Mouse (Mus musculus): ENCODE measurements around the gene Il1rl1. TPM values are rescaled to one million over a fixed set of nuclear protein-coding genes. Genes with fewer than 3 reads are reported as not detected.

Gene Il1rl1
- polyA plus RNA-seq, 1 experiment from 2014 or later: 0.11 TPM

- no peak overlapping the region for H3K4me2 ChIP-seq (ENCODE audit: low read length)
- no peak overlapping the region for H3K27ac ChIP-seq (ENCODE audit: low read length)
- H3K4me1 ChIP-seq (replicated peaks; ENCODE audit: control insufficient read depth, insufficient read depth, low read length): no peaks in the 10 kb centered on the region
- WGBS: 86% methylated on average over 4 of the region's 4 CpGs
- no peak for ATAC-seq
- no peak overlapping the region for H3K4me3 ChIP-seq (replicated peaks; ENCODE audit: low read length)
- no peaks in the 10 kb centered on the region for H3K27me3 ChIP-seq (replicated peaks; ENCODE audit: control insufficient read depth, insufficient read depth, low read length)
- no peaks in the 10 kb centered on the region for H3K36me3 ChIP-seq (ENCODE audit: control insufficient read depth, insufficient read depth)
- no peaks in the 10 kb centered on the region for H3K9me3 ChIP-seq (ENCODE audit: control insufficient read depth, low read length)
- no peak overlapping the region for H3K9ac ChIP-seq (replicated peaks; ENCODE audit: low read depth, low read length)
These were observed 919 bp downstream of the Il1rl1 start for GRCm38 (mm10) chr1:40430143-40430834.

- 93% methylated on average over 2 of the region's 2 CpGs for WGBS
- Histone ChIP-seq H3K9me3 (ENCODE audit: control insufficient read depth, low read length) (no peaks in the 10 kb centered on the region), H3K4me1 (replicated peaks; ENCODE audit: control insufficient read depth, insufficient read depth, low read length) (no peaks in the 10 kb centered on the region), H3K27me3 (replicated peaks; ENCODE audit: control insufficient read depth, insufficient read depth, low read length) (no peaks in the 10 kb centered on the region), H3K4me3 (replicated peaks; ENCODE audit: low read length) (no peak overlapping the region), H3K9ac (replicated peaks; ENCODE audit: low read depth, low read length) (no peak overlapping the region), H3K36me3 (ENCODE audit: control insufficient read depth, insufficient read depth) (no peaks in the 10 kb centered on the region), H3K4me2 (ENCODE audit: low read length) (no peak overlapping the region), H3K27ac (ENCODE audit: low read length) (no peak overlapping the region)
- ATAC-seq: no peak
These were observed 2.8 kb downstream of the Il1rl1 start for GRCm38 (mm10) chr1:40432169-40432568.

- no peak for ATAC-seq
- 90% methylated on average over 3 of the region's 3 CpGs for WGBS
- Histone ChIP-seq H3K4me1 (replicated peaks; ENCODE audit: control insufficient read depth, insufficient read depth, low read length) (no peaks in the 10 kb centered on the region), H3K27me3 (replicated peaks; ENCODE audit: control insufficient read depth, insufficient read depth, low read length) (no peaks in the 10 kb centered on the region), H3K27ac (ENCODE audit: low read length) (no peak overlapping the region), H3K4me2 (ENCODE audit: low read length) (no peak overlapping the region), H3K4me3 (replicated peaks; ENCODE audit: low read length) (no peak overlapping the region), H3K36me3 (ENCODE audit: control insufficient read depth, insufficient read depth) (no peaks in the 10 kb centered on the region), H3K9ac (replicated peaks; ENCODE audit: low read depth, low read length) (no peak overlapping the region), H3K9me3 (ENCODE audit: control insufficient read depth, low read length) (no peaks in the 10 kb centered on the region)
These were observed 6.6 kb downstream of the Il1rl1 start for GRCm38 (mm10) chr1:40435936-40436335.

GRCm38 (mm10) chr1:40437340-40437739 lies 8.0 kb downstream of the Il1rl1 start:
- 90% methylated on average over 2 of the region's 2 CpGs for WGBS
- Histone ChIP-seq H3K27ac (ENCODE audit: low read length) (no peak overlapping the region), H3K4me3 (replicated peaks; ENCODE audit: low read length) (no peak overlapping the region), H3K4me2 (ENCODE audit: low read length) (no peak overlapping the region), H3K27me3 (replicated peaks; ENCODE audit: control insufficient read depth, insufficient read depth, low read length) (no peaks in the 10 kb centered on the region), H3K9ac (replicated peaks; ENCODE audit: low read depth, low read length) (no peak overlapping the region), H3K36me3 (ENCODE audit: control insufficient read depth, insufficient read depth) (no peaks in the 10 kb centered on the region), H3K4me1 (replicated peaks; ENCODE audit: control insufficient read depth, insufficient read depth, low read length) (no peaks in the 10 kb centered on the region), H3K9me3 (ENCODE audit: control insufficient read depth, low read length) (no peaks in the 10 kb centered on the region)
- ATAC-seq: no peak

DNA sequence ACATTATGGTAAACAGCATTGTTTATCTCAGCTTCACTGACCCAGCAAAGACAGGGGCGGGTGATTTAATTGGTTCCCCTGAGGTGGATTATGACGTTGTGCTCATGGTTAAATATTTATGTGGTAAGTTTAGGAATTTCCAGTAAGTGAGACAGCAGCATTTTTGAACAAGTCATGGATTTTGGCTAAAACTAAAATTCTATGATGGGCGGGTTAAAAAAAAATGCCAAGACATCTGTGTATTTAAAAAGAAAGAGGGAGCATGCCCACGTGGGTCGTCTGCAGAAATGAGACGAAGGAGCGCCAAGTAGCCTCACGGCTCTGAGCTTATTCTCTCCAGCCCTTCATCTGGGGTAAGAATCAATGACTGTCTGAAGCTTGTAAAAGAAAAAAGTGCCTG lies 10.1 kb downstream of the Il1rl1 start:
- Histone ChIP-seq H3K4me2 (ENCODE audit: low read length) (no peak overlapping the region), H3K27ac (ENCODE audit: low read length) (no peak overlapping the region), H3K4me1 (replicated peaks; ENCODE audit: control insufficient read depth, insufficient read depth, low read length) (no peaks in the 10 kb centered on the region), H3K36me3 (ENCODE audit: control insufficient read depth, insufficient read depth) (no peaks in the 10 kb centered on the region), H3K4me3 (replicated peaks; ENCODE audit: low read length) (no peak overlapping the region), H3K9ac (replicated peaks; ENCODE audit: low read depth, low read length) (no peak overlapping the region), H3K9me3 (ENCODE audit: control insufficient read depth, low read length) (no peaks in the 10 kb centered on the region), H3K27me3 (replicated peaks; ENCODE audit: control insufficient read depth, insufficient read depth, low read length) (no peaks in the 10 kb centered on the region)
- no peak for ATAC-seq
- WGBS: 66% methylated on average over 8 of the region's 8 CpGs

DNA sequence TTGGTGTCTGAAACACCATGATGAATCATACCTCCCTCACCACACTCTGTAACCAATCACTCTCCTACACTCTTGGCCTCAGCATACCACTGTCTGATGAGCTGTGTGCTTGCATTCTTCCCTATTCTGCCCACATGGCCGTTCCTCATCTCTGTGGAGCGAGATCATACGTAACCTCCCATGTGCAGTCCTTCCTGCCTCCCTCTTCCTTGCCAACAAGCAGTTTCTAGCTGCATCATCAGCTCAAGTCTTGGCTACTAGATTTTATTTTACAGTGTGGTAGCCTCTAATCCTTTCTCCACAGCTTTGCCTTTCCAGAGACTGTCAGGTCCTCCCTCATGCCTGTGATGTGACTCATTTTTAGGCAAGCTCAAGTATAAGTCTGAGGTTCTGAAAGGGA lies 15.4 kb downstream of the Il1rl1 start:
- H3K36me3 ChIP-seq (ENCODE audit: control insufficient read depth, insufficient read depth): no peaks in the 10 kb centered on the region
- no peak overlapping the region for H3K27ac ChIP-seq (ENCODE audit: low read length)
- H3K27me3 ChIP-seq (replicated peaks; ENCODE audit: control insufficient read depth, insufficient read depth, low read length): no peaks in the 10 kb centered on the region
- H3K4me2 ChIP-seq (ENCODE audit: low read length): no peak overlapping the region
- no peak overlapping the region for H3K9ac ChIP-seq (replicated peaks; ENCODE audit: low read depth, low read length)
- H3K9me3 ChIP-seq (ENCODE audit: control insufficient read depth, low read length): no peaks in the 10 kb centered on the region
- WGBS: 94% methylated on average over 3 of the region's 3 CpGs
- no peak overlapping the region for H3K4me3 ChIP-seq (replicated peaks; ENCODE audit: low read length)
- no peaks in the 10 kb centered on the region for H3K4me1 ChIP-seq (replicated peaks; ENCODE audit: control insufficient read depth, insufficient read depth, low read length)
- no peak for ATAC-seq

DNA sequence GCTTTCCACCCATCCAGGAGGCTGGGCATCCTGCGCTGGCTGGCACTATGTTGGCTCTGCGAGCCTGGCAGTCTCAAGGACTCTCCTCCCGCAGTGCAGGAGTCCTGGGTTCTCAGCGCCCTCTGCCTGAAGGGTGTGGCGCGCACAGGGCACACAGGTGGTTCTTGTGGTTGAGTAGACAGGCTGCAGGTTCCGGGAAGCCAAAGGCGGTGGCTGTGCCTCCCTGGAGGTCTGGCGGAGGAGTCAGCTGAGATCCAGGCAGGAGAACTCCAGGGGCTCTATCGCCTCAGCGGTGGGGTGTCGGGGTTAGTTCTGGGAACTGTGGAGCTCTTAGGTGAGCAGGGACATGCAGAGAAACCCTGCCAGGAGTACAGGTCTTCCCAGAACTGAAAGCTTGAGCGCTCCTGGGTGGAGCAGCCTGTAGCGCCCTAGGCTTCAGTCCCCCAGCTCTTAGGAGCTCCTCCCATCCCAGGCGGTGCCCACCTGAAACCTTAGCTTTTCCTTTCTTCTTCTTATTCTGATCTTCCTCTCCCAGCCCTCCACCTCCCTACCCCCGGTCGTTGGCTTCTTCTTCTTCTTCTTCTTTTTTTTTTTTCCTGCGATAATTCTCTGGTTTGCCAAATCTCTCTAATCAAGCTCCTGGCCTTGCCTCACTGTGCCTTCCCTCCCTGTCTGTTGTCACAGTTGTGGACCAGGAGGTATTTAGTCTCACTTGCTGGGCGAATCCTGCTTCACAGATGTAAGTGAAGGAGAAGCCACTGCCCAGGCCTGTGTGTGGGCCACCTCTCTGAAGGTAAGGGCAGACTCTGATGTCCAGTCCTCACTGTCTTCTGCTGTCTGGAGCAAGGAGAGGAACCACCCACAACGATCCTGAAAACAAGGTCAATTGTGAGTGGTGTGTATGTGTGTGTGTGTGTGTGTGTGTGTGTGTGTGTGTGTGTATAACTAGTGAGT lies 36.4 kb downstream of the Il1rl1 start, which contains the start of gene Il18r1:
TSS of gene Il18r1 (plus strand) at position 76 of the 954 bp plus-strand sequence.
- no peak within 1 kb of the TSS for H3K27ac ChIP-seq (ENCODE audit: low read length)
- ATAC-seq: no peak
- no peak within 1 kb of the TSS for H3K4me2 ChIP-seq (ENCODE audit: low read length)
- H3K4me3 ChIP-seq (replicated peaks; ENCODE audit: low read length): no peak within 1 kb of the TSS
- no peak within 1 kb of the TSS for H3K9ac ChIP-seq (replicated peaks; ENCODE audit: low read depth, low read length)
- whole genome bisulfite sequencing: 50% methylated on average over 20 of the region's 20 CpGs
- H3K4me1 ChIP-seq (replicated peaks; ENCODE audit: control insufficient read depth, insufficient read depth, low read length): no peaks in the 10 kb centered on the region
- no peaks in the 10 kb centered on the region for H3K27me3 ChIP-seq (replicated peaks; ENCODE audit: control insufficient read depth, insufficient read depth, low read length)
- H3K9me3 ChIP-seq (ENCODE audit: control insufficient read depth, low read length): no peaks in the 10 kb centered on the region
- no peaks in the 10 kb centered on the region for H3K36me3 ChIP-seq (ENCODE audit: control insufficient read depth, insufficient read depth)

DNA sequence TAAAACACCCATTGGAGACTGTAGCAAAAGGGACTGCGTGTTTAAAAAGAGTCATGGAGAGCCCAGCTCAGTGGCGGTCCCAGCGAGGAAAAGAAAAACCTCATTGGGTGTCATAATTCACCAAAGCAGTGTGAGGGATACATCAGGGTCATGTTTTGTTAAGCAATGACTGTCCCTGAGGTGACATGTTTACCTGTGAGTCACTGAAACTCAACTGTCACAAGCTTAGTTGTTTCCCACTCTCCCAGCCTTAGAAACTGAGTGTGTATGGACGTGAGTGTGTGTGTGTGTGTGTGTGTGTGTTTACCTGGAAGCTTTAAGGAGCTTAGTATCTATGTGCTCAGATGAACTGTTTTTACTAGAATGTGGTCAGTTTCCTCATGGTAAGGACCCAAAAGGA lies 37.9 kb downstream of the Il1rl1 start:
- no peak overlapping the region for H3K9ac ChIP-seq (replicated peaks; ENCODE audit: low read depth, low read length)
- H3K4me3 ChIP-seq (replicated peaks; ENCODE audit: low read length): no peak overlapping the region
- no peaks in the 10 kb centered on the region for H3K27me3 ChIP-seq (replicated peaks; ENCODE audit: control insufficient read depth, insufficient read depth, low read length)
- no peak for ATAC-seq
- H3K27ac ChIP-seq (ENCODE audit: low read length): no peak overlapping the region
- no peaks in the 10 kb centered on the region for H3K4me1 ChIP-seq (replicated peaks; ENCODE audit: control insufficient read depth, insufficient read depth, low read length)
- no peak overlapping the region for H3K4me2 ChIP-seq (ENCODE audit: low read length)
- 92% methylated on average over 4 of the region's 4 CpGs for WGBS
- no peaks in the 10 kb centered on the region for H3K36me3 ChIP-seq (ENCODE audit: control insufficient read depth, insufficient read depth)
- no peaks in the 10 kb centered on the region for H3K9me3 ChIP-seq (ENCODE audit: control insufficient read depth, low read length)

GRCm38 (mm10) chr1:40468805-40469204 lies 39.4 kb downstream of the Il1rl1 start:
- no peak overlapping the region for H3K4me3 ChIP-seq (replicated peaks; ENCODE audit: low read length)
- H3K4me1 ChIP-seq (replicated peaks; ENCODE audit: control insufficient read depth, insufficient read depth, low read length): no peaks in the 10 kb centered on the region
- no peaks in the 10 kb centered on the region for H3K9me3 ChIP-seq (ENCODE audit: control insufficient read depth, low read length)
- no peak overlapping the region for H3K4me2 ChIP-seq (ENCODE audit: low read length)
- H3K27ac ChIP-seq (ENCODE audit: low read length): no peak overlapping the region
- no peaks in the 10 kb centered on the region for H3K36me3 ChIP-seq (ENCODE audit: control insufficient read depth, insufficient read depth)
- 73% methylated on average over 2 of the region's 2 CpGs for WGBS
- ATAC-seq: no peak
- no peak overlapping the region for H3K9ac ChIP-seq (replicated peaks; ENCODE audit: low read depth, low read length)
- H3K27me3 ChIP-seq (replicated peaks; ENCODE audit: control insufficient read depth, insufficient read depth, low read length): no peaks in the 10 kb centered on the region
